Mouse (Mus musculus) forebrain, embryonic 16.5 days (tissue): ENCODE results near the gene Podn. TPM values are rescaled to one million over a fixed set of nuclear protein-coding genes. Genes with fewer than 3 reads are reported as not detected.

Experiments
- ATAC-seq: fragments of 200-750 bp; cut with Nextera tagmentation; 2 replicates; pipeline ENCODE4 v1.8.0; 2017; ENCODE audit warnings: mild to moderate bottlenecking, moderate library complexity
- H3K27ac ChIP-seq: fragments of 300-500 bp; sonication (generic); 2 replicates; pipeline ENCODE4 v1.5.1; 2014; ENCODE audit warnings: low read length, control low read depth
- H3K27me3 ChIP-seq: fragments of 300-500 bp; sonication (generic); replicated peaks from 2 replicates; pipeline ENCODE4 v1.6.1; 2014; ENCODE audit warnings: low read length; ENCODE audit not compliant: control insufficient read depth, insufficient read depth
- H3K36me3 ChIP-seq: fragments of 300-500 bp; sonication (generic); 2 replicates; pipeline ENCODE4 v1.6.1; 2014; ENCODE audit not compliant: control insufficient read depth, insufficient read depth
- H3K4me1 ChIP-seq: fragments of 300-500 bp; sonication (generic); replicated peaks from 2 replicates; pipeline ENCODE4 v1.6.1; 2014; ENCODE audit warnings: low read length; ENCODE audit not compliant: control insufficient read depth, insufficient read depth
- H3K4me2 ChIP-seq: fragments of 300-500 bp; sonication (generic); 2 replicates; pipeline ENCODE4 v1.6.1; 2014; ENCODE audit warnings: mild to moderate bottlenecking, low read length, control low read depth
- H3K4me3 ChIP-seq: fragments of 300-500 bp; sonication (generic); replicated peaks from 2 replicates; pipeline ENCODE4 v1.5.1; 2014; ENCODE audit warnings: mild to moderate bottlenecking, low read length, control low read depth
- H3K9ac ChIP-seq: fragments of 300-500 bp; sonication (generic); replicated peaks from 2 replicates; pipeline ENCODE4 v1.6.1; 2014; ENCODE audit warnings: low read depth, low read length, control low read depth
- H3K9me3 ChIP-seq: fragments of 300-500 bp; sonication (generic); 2 replicates; pipeline ENCODE4 v1.6.1; 2016; ENCODE audit warnings: low read length; ENCODE audit not compliant: control insufficient read depth
- WGBS: fragments of 180-500 bp; shearing (Covaris S2); extraction: QIAGEN DNeasy Blood & Tissue Kit; methylation state at CpG from one replicate; pipeline ENCODE4 v1.1.7; 2014; 5-methylcytosine and 5-hydroxymethylcytosine counted together
- polyA plus RNA-seq: library from polyadenylated mRNA; unstranded; fragments of >200 nt; fragmentation: Nextera tagmentation; extraction: Ambion mirVana; gene quantifications from 2 replicates; pipeline ENCODE4 v1.2.1, GENCODE M21; 2015

Gene Podn
- polyA plus RNA-seq, 1 experiment from 2014 or later, result 0.35 TPM

DNA sequence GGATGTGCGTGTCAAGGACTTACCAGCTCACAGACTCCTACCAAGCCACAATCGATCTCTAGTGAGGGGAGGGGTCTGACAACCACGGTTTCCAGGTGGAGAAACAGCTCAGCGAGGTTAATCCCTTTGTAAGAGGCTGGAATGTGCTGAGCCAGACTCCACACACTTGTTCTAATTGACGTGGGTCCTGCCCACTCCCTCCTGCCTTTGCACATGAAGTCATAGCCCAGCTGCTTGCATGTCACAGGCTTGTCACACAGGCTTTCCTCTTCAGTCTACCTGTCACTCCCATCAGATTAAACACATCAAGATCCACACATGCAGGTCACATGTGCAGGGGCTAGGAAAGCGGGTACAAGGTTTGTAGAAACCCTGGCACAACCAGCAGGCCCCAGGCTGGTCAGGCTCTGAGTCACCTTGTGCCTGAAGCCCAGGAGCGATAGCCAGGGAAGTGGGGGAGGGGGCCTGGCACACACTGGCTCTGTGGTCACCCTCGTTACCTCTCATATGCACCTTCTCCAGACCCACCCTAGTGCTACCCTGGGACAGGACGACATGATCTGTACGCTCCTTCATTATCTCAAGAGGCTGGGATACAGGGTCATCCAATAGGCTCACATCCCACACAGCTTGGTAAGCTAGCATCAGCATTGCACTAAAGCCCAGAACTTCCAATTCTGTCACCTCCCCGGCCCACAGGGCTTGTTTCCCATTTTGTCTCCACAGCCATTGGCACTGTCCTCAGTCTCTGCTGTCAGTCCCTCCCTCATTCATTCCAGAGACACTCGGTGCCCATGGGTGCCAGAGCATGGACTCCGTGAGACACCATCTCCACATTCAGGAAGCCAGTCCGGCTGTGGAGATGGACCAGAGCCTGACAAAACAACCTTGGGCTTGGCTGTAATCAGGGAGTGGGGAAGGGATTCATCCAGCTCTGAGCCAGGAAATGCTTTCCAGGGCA, 77.0 kb downstream of the Podn start:
- Histone ChIP-seq H3K36me3 (no peaks in the 10 kb centered on the region), H3K27me3 (no peaks in the 10 kb centered on the region), H3K4me3 (no peak overlapping the region), H3K9ac (no peak overlapping the region), H3K4me2 (no peak overlapping the region), H3K4me1 (no peaks in the 10 kb centered on the region; the same call in 1 of the 2 replicates), H3K9me3 (no peaks in the 10 kb centered on the region), H3K27ac (no peak overlapping the region)
- 41% methylated on average over 13 of the region's 14 CpGs for WGBS
- peak; percentile 58; the same call in 1 of the 2 replicates for ATAC-seq

DNA sequence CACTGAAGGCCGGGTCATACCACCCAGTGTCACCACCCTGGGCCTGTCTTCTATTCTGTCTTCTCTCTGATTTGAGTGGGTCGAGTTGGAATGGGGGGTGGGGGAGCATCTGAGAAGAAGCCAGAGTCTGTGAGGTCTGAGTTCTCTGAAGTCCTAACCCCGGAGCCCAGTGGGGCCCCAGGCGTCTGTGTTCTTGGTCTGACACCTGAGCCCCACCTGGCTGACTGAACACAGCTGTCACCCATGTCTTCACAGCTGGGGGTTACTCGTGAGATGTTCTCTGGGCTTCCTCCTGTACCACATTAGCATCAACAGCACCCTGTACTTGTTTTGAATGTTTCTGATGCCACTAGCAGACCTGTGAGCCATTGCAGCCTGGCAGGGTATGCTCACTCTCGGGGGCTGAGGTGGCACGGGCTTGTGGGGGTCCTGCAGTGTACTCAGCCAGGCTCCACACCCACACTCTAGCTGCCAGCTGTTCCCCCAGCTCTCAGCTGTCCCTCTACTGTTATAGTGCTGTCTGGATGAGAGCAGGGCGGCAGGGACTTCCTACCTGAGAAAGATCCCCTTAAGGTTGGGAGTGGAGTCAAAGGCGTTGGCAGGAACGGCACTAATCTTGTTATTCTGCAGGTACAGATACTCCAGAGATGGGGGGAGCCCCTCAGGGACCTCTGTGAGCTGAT, 77.9 kb downstream of the Podn start:
- no peak for ATAC-seq
- Histone ChIP-seq H3K9ac (no peak overlapping the region), H3K36me3 (no peaks in the 10 kb centered on the region), H3K4me3 (no peak overlapping the region), H3K27ac (no peak overlapping the region), H3K4me2 (no peak overlapping the region), H3K9me3 (no peaks in the 10 kb centered on the region), H3K4me1 (no peaks in the 10 kb centered on the region; the same call in 1 of the 2 replicates), H3K27me3 (no peaks in the 10 kb centered on the region)
- 54% methylated on average over 10 of the region's 10 CpGs for WGBS

DNA sequence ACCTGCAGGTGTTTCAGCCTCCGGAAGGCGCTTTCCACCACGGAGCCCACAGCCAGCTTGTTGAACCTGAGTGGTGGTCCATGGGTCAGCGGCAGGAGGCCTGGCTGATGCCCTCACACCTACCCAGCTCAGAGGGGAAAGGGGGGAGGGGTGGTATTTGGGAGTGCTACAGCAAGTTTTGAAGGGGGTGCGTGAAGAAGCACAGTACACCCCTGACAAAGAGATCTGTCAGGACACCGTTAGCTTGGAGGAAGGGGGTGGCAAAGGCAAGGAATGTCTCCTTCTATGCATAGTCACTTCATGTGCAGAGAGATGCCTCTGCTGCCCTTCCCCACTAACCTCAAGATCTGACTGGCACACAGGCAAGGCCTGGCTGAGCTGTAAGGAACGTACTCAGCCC, 78.4 kb downstream of the Podn start:
- H3K4me3 ChIP-seq, result no peak overlapping the region
- no peak overlapping the region for H3K9ac ChIP-seq
- H3K36me3 ChIP-seq, result no peaks in the 10 kb centered on the region
- WGBS, result 83% methylated on average over 7 of the region's 7 CpGs
- H3K27ac ChIP-seq, result no peak overlapping the region
- H3K27me3 ChIP-seq, result no peaks in the 10 kb centered on the region
- no peaks in the 10 kb centered on the region; the same call in 1 of the 2 replicates for H3K4me1 ChIP-seq
- H3K4me2 ChIP-seq, result no peak overlapping the region
- ATAC-seq, result no peak
- no peaks in the 10 kb centered on the region for H3K9me3 ChIP-seq

DNA sequence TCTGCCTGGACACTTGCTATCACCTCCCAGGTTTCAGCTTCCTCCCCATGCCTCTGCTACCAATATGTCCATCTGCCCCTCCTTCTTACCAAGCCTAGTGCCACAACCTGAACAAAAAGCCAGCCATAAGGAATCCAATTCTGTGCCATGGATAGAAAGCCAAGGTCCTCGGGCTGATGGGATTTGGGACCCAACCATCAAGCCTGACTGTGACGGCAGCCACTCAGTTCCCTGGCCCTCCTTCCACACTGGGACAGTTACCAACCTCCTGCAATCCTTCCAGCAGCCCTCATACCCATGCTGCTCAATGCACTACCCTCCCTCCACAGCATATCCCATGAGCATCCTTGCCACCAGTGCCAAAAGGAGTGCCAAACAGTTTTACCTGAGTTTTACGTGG, 79.9 kb downstream of the Podn start:
- WGBS, result 71% methylated on average over 3 of the region's 3 CpGs
- Histone ChIP-seq H3K9me3 (no peaks in the 10 kb centered on the region), H3K36me3 (no peaks in the 10 kb centered on the region), H3K4me1 (no peaks in the 10 kb centered on the region; the same call in 1 of the 2 replicates), H3K4me3 (no peak overlapping the region), H3K27me3 (no peaks in the 10 kb centered on the region), H3K27ac (no peak overlapping the region), H3K4me2 (no peak overlapping the region), H3K9ac (no peak overlapping the region)
- ATAC-seq, result no peak

DNA sequence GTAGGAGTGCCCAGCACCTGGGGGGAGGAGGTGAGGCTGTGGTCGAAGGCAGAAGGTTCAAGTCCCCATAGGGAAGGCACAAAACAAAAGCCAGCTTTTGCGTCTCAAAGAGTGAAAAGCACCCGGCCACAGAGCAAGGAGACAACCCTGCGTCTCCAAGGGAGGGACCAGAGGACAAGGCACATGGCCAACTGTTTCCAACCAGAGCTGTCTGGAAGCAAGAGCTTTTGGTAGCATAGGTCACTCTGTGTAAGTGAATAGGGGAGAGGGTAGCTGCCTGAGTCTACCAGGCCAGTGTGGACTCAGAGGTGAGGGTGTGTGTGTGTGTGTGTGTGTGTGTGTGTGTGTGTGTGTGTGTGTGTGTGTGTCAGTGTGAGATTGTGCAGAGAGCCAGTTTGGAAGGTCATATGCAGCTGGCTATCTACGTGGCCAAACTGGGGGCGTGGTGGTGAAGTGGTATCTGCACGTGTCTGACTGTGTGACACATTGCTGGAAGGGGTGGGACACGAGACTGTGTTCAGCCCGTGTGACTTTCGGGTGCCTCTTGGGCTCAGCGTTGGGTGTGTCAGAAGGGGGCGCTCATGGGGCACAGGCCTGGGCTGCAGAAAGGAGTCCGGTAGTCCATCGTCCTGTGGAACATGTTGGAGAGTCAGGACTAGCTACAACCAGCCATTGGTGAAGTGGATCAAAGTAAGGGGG, 81.0 kb downstream of the Podn start:
- Histone ChIP-seq H3K36me3 (no peaks in the 10 kb centered on the region), H3K27ac (no peak overlapping the region), H3K9ac (no peak overlapping the region), H3K4me1 (no peaks in the 10 kb centered on the region; the same call in 1 of the 2 replicates), H3K4me3 (no peak overlapping the region), H3K27me3 (no peaks in the 10 kb centered on the region), H3K9me3 (no peaks in the 10 kb centered on the region), H3K4me2 (no peak overlapping the region)
- WGBS, result 61% methylated on average over 14 of the region's 14 CpGs
- no peak for ATAC-seq

DNA sequence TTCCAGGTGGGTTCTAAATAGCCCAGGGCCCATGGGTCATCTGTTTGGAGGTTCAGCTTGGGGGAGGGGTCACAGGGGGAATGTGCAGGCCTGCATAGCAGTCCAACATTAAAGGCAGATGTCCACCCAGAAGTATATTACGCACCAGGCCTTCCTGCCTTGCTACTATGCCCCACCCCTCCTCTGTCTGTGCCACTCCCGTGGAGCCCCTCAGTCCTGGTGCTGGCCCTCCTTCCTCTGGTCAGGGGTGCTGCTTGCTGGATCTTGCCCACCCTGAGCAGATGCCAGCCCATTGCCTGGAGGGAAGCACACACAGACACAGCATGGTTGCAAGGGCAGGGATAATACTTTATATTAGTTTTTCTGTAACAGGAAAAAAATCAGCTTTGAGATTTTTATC, 81.8 kb downstream of the Podn start:
- Histone ChIP-seq H3K4me2 (no peak overlapping the region), H3K4me3 (no peak overlapping the region), H3K36me3 (no peaks in the 10 kb centered on the region), H3K9ac (no peak overlapping the region), H3K27me3 (no peaks in the 10 kb centered on the region), H3K9me3 (no peaks in the 10 kb centered on the region), H3K4me1 (no peaks in the 10 kb centered on the region; the same call in 1 of the 2 replicates), H3K27ac (no peak overlapping the region)
- no peak for ATAC-seq
- 60% methylated on average over 2 of the region's 2 CpGs for WGBS

DNA sequence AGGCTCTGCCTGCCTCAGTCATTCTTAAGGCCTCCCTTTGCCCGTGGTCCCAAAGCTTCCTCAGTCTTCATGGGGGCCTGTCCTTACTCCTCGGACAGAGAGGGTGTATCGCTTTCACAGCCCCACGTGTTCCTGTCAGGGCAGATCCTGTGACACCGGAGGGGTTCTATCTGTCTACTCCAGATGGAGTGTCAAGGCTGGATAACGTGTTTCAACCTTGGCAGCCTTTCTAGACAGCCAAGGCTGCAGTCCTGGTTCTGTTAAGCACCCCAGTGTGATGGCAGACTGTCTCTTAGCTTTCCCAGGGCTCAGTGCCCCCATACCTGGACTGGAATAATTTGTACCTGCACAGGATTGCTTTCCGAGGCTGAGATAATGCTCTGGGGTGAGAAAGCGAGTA, 87.7 kb downstream of the Podn start:
- Histone ChIP-seq H3K4me2 (no peak overlapping the region), H3K27ac (no peak overlapping the region), H3K9ac (no peak overlapping the region), H3K4me1 (peaks cover 4% of the 10 kb centered on the region; the same call in 1 of the 2 replicates), H3K36me3 (no peaks in the 10 kb centered on the region), H3K4me3 (no peak overlapping the region), H3K27me3 (no peaks in the 10 kb centered on the region), H3K9me3 (no peaks in the 10 kb centered on the region)
- WGBS, result 78% methylated on average over 8 of the region's 8 CpGs
- no peak for ATAC-seq

DNA sequence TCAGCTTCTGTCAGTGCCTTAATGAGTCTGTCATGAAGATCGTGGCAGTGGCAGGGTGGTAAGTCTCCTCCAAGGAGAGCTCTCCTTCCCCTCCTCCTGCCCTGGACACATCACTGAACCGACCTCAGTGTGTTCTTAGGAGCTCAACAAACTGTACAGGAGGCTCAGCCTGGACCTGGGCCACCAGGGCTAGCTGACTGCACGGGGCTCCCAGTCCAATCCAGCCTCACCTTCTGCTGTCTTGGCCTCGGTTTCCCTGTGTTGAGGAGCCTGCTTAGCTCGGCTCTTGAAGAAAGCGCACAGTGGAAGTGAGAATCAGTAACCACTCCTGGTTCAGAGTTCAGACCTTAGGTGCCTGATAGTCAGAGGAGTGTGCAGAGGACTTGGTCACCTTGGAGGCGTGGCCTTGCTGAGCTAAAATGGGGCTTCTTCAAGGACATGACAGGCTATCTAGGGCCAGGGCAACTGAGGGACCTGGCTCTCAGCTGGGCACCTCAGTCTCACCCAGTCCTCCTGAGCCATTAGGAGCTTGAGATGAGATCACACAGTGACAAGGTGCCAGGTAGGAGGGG, 88.6 kb downstream of the Podn start:
- Histone ChIP-seq H3K4me3 (no peak overlapping the region), H3K4me2 (no peak overlapping the region), H3K9me3 (no peaks in the 10 kb centered on the region), H3K9ac (no peak overlapping the region), H3K4me1 (peaks cover 8% of the 10 kb centered on the region; the same call in 1 of the 2 replicates), H3K27ac (no peak overlapping the region), H3K36me3 (no peaks in the 10 kb centered on the region), H3K27me3 (no peaks in the 10 kb centered on the region)
- no peak for ATAC-seq
- 83% methylated on average over 7 of the region's 7 CpGs for WGBS
